Mouse (Mus musculus) ES-Bruce4 (cell line): ENCODE data around the gene B3gnt6. TPM values are rescaled to one million over a fixed set of nuclear protein-coding genes. Genes with fewer than 3 reads are reported as not detected.

Experiments used
- H3K27ac ChIP-seq: 2 replicates; pipeline ENCODE4 v1.5.1; 2012; ENCODE audit warnings: low read length, inconsistent platforms; ENCODE audit not compliant: insufficient read depth
- H3K27me3 ChIP-seq: 2 replicates; pipeline ENCODE4 v1.6.1; 2012; ENCODE audit warnings: mild to moderate bottlenecking, low read length, inconsistent platforms; ENCODE audit not compliant: control insufficient read depth, poor library complexity, insufficient read depth, severe bottlenecking
- H3K36me3 ChIP-seq: 2 replicates; pipeline ENCODE4 v1.6.1; 2012; ENCODE audit warnings: inconsistent platforms, mild to moderate bottlenecking, low read length, moderate library complexity; ENCODE audit not compliant: control insufficient read depth, poor library complexity, insufficient read depth, severe bottlenecking
- H3K4me1 ChIP-seq: one replicate; pipeline ENCODE4 v1.8.1; 2011; ENCODE audit warnings: low read length; ENCODE audit not compliant: control insufficient read depth, insufficient read depth
- H3K4me3 ChIP-seq: 2 replicates; pipeline ENCODE4 v1.5.1; 2011; ENCODE audit warnings: low read depth, mild to moderate bottlenecking, low read length
- H3K9ac ChIP-seq: 2 replicates; pipeline ENCODE4 v1.6.1; 2012; ENCODE audit warnings: low read depth, mild to moderate bottlenecking, inconsistent platforms; ENCODE audit not compliant: poor library complexity, severe bottlenecking
- H3K9me3 ChIP-seq: replicated peaks from 2 replicates; pipeline ENCODE4 v1.6.1; 2012; ENCODE audit warnings: mild to moderate bottlenecking, low read length, inconsistent platforms; ENCODE audit not compliant: control insufficient read depth, poor library complexity, insufficient read depth, severe bottlenecking
- CTCF ChIP-seq: IDR thresholded peaks from one replicate; pipeline ENCODE4 v1.8.1; 2011; ENCODE audit warnings: low read depth, low read length
- EP300 ChIP-seq: IDR thresholded peaks from 2 replicates; pipeline ENCODE4 v1.6.1; 2011; ENCODE audit warnings: low read depth, low read length; ENCODE audit not compliant: insufficient read depth
- POLR2A ChIP-seq: IDR thresholded peaks from one replicate; pipeline ENCODE4 v1.8.1; 2011; ENCODE audit warnings: low read length; ENCODE audit not compliant: insufficient read depth
- polyA plus RNA-seq: library from polyadenylated mRNA; stranded (reverse); fragments of >200 nt; gene quantifications from 2 replicates; pipeline ENCODE4 v1.2.4, GENCODE M21; 2011; ENCODE audit warnings: low read depth; ENCODE audit not compliant: missing spikeins, insufficient read depth, insufficient read length

B3gnt6 gene
- polyA plus RNA-seq, 1 experiment, result not detected

- Histone ChIP-seq H3K9ac (no peak overlapping the region), H3K9me3 (no peaks in the 10 kb centered on the region), H3K4me3 (no peak overlapping the region), H3K4me1 (peaks cover 16% of the 10 kb centered on the region), H3K27me3 (no peaks in the 10 kb centered on the region), H3K36me3 (no peaks in the 10 kb centered on the region), H3K27ac (no peak overlapping the region)
- TF ChIP-seq EP300 (0 out of 2 replicates have a peak, but pooled peaks have one; percentile 20), POLR2A (no peak)
Measured at GRCm38 (mm10) chr7:98149802-98150201, 49.5 kb downstream of the B3gnt6 start.

GRCm38 (mm10) chr7:98148721-98149407, 50.4 kb downstream of the B3gnt6 start:
- Histone ChIP-seq H3K9ac (no peak overlapping the region), H3K27ac (no peak overlapping the region), H3K27me3 (no peaks in the 10 kb centered on the region), H3K9me3 (no peaks in the 10 kb centered on the region), H3K36me3 (no peaks in the 10 kb centered on the region), H3K4me3 (no peak overlapping the region), H3K4me1 (peaks cover 16% of the 10 kb centered on the region)
- no peak for TF ChIP-seq CTCF
- TF ChIP-seq POLR2A, result no peak
- TF ChIP-seq EP300, result no peak

GRCm38 (mm10) chr7:98147766-98148165, 51.5 kb downstream of the B3gnt6 start:
- Histone ChIP-seq H3K27ac (no peak overlapping the region), H3K4me3 (no peak overlapping the region), H3K27me3 (no peaks in the 10 kb centered on the region), H3K9ac (no peak overlapping the region), H3K9me3 (no peaks in the 10 kb centered on the region), H3K36me3 (no peaks in the 10 kb centered on the region), H3K4me1 (peaks cover 14% of the 10 kb centered on the region)
- TF ChIP-seq POLR2A (no peak), EP300 (no peak), CTCF (no peak)

- Histone ChIP-seq H3K27me3 (no peaks in the 10 kb centered on the region), H3K9me3 (no peaks in the 10 kb centered on the region), H3K36me3 (no peaks in the 10 kb centered on the region), H3K27ac (no peak overlapping the region), H3K9ac (no peak overlapping the region), H3K4me3 (no peak overlapping the region), H3K4me1 (peaks cover 7% of the 10 kb centered on the region)
- TF ChIP-seq CTCF, result no peak
- TF ChIP-seq POLR2A, result no peak
- TF ChIP-seq EP300, result no peak
Measured at GRCm38 (mm10) chr7:98146447-98146845, 52.8 kb downstream of the B3gnt6 start.

- no peak for TF ChIP-seq POLR2A
- no peak for TF ChIP-seq CTCF
- TF ChIP-seq EP300, result no peak
Measured at GRCm38 (mm10) chr7:98145842-98146446, 53.3 kb downstream of the B3gnt6 start.

GRCm38 (mm10) chr7:98145402-98145801, 53.9 kb downstream of the B3gnt6 start, which contains the start of gene Omp:
TSS of gene Omp (minus strand) at chr7:98145502.
- Histone ChIP-seq H3K36me3 (no peaks in the 10 kb centered on the region), H3K27ac (no peak within 1 kb of the TSS), H3K4me3 (peak within 1 kb of the TSS; percentile 13; the same call in 1 of the 2 replicates), H3K27me3 (no peaks in the 10 kb centered on the region), H3K9me3 (no peaks in the 10 kb centered on the region), H3K4me1 (peaks cover 4% of the 10 kb centered on the region), H3K9ac (no peak within 1 kb of the TSS)
- no peak for TF ChIP-seq EP300
- no peak for TF ChIP-seq CTCF
- TF ChIP-seq POLR2A, result no peak

More at GRCm38 (mm10) chr7:98145842-98146446, 53.3 kb downstream of the B3gnt6 start:
- Histone ChIP-seq H3K27me3 (no peaks in the 10 kb centered on the region), H3K9me3 (no peaks in the 10 kb centered on the region), H3K4me1 (peaks cover 5% of the 10 kb centered on the region), H3K9ac (no peak overlapping the region), H3K36me3 (no peaks in the 10 kb centered on the region), H3K4me3 (no peak overlapping the region), H3K27ac (no peak overlapping the region)
